Mouse (Mus musculus) heart, embryonic 12.5 days (tissue): ENCODE results near the gene Car9. TPM values are rescaled to one million over a fixed set of nuclear protein-coding genes. Genes with fewer than 3 reads are reported as not detected.
A peak's percentile ranks its signal among the peaks of the same experiment; 100 is the strongest.

Experiments
- ATAC-seq: fragments of 200-750 bp; cut with Nextera tagmentation; 2 replicates; pipeline ENCODE4 v1.8.0; 2017; ENCODE audit warnings: moderate TSS enrichment, moderate library complexity; ENCODE audit not compliant: insufficient number of reproducible peaks, low FRiP score
- H3K27ac ChIP-seq: fragments of 300-500 bp; sonication (generic); 2 replicates; pipeline ENCODE4 v1.5.1; 2016; ENCODE audit warnings: mild to moderate bottlenecking, moderate library complexity; ENCODE audit not compliant: poor library complexity, severe bottlenecking
- H3K27me3 ChIP-seq: fragments of 300-500 bp; sonication (generic); replicated peaks from 2 replicates; pipeline ENCODE4 v1.6.1; 2016; ENCODE audit warnings: mild to moderate bottlenecking, moderate library complexity
- H3K36me3 ChIP-seq: fragments of 300-500 bp; sonication (generic); 2 replicates; pipeline ENCODE4 v1.6.1; 2016; ENCODE audit warnings: mild to moderate bottlenecking, moderate library complexity
- H3K4me1 ChIP-seq: fragments of 300-500 bp; sonication (generic); replicated peaks from 2 replicates; pipeline ENCODE4 v1.6.1; 2016; ENCODE audit warnings: mild to moderate bottlenecking
- H3K4me2 ChIP-seq: fragments of 300-500 bp; sonication (generic); 2 replicates; pipeline ENCODE4 v1.6.1; 2016; ENCODE audit warnings: mild to moderate bottlenecking, moderate library complexity
- H3K4me3 ChIP-seq: fragments of 300-500 bp; sonication (generic); 2 replicates; pipeline ENCODE4 v1.5.1; 2016; ENCODE audit warnings: mild to moderate bottlenecking
- H3K9ac ChIP-seq: fragments of 300-500 bp; sonication (generic); 2 replicates; pipeline ENCODE4 v1.6.1; 2016; ENCODE audit warnings: mild to moderate bottlenecking, moderate library complexity
- H3K9me3 ChIP-seq: fragments of 300-500 bp; sonication (generic); replicated peaks from 2 replicates; pipeline ENCODE4 v1.6.1; 2016; ENCODE audit warnings: mild to moderate bottlenecking, moderate library complexity
- WGBS: fragments of 180-500 bp; shearing (Covaris S2); methylation state at CpG from one replicate; pipeline ENCODE4 v1.1.7; 2016; 5-methylcytosine and 5-hydroxymethylcytosine counted together
- polyA plus RNA-seq: library from polyadenylated mRNA; unstranded; fragments of >200 nt; fragmentation: Nextera tagmentation; extraction: Ambion mirVana; gene quantifications from 2 replicates; pipeline ENCODE4 v1.2.1, GENCODE M21; 2016

Gene Car9
- polyA plus RNA-seq, 1 experiment from 2014 or later: 2.0 TPM

- under 1% methylated on average over 47 of the region's 47 CpGs for WGBS
- H3K27ac ChIP-seq: peak overlapping the region; percentile 87
- ATAC-seq: peak; percentile 93
Measured at GRCm38 (mm10) chr4:43493186-43493845, 13.4 kb upstream of the Car9 start.

GRCm38 (mm10) chr4:43493846-43494240 is 12.9 kb upstream of the Car9 start:
- Histone ChIP-seq H3K4me1 (peaks cover 48% of the 10 kb centered on the region), H3K27ac (peak overlapping the region; percentile 87), H3K36me3 (peaks cover 19% of the 10 kb centered on the region), H3K9me3 (no peaks in the 10 kb centered on the region), H3K9ac (peak overlapping the region; percentile 81), H3K27me3 (no peaks in the 10 kb centered on the region), H3K4me2 (peak overlapping the region; percentile 73), H3K4me3 (peak overlapping the region; percentile 70)
- 2% methylated on average over 9 of the region's 9 CpGs for WGBS
- no peak for ATAC-seq

More at GRCm38 (mm10) chr4:43493186-43493845, 13.4 kb upstream of the Car9 start:
- H3K36me3 ChIP-seq: peaks cover 19% of the 10 kb centered on the region
- H3K27me3 ChIP-seq: no peaks in the 10 kb centered on the region
- H3K4me2 ChIP-seq: peak overlapping the region; percentile 73
- H3K4me1 ChIP-seq: peaks cover 43% of the 10 kb centered on the region
- H3K9me3 ChIP-seq: no peaks in the 10 kb centered on the region
- peak overlapping the region; percentile 81 for H3K9ac ChIP-seq
- peak overlapping the region; percentile 70 for H3K4me3 ChIP-seq

- Histone ChIP-seq H3K27ac (no peak overlapping the region), H3K9ac (no peak overlapping the region), H3K4me1 (peaks cover 50% of the 10 kb centered on the region), H3K9me3 (no peaks in the 10 kb centered on the region), H3K4me2 (no peak overlapping the region), H3K36me3 (peaks cover 19% of the 10 kb centered on the region), H3K4me3 (no peak overlapping the region), H3K27me3 (no peaks in the 10 kb centered on the region)
- WGBS: 39% methylated on average over 6 of the region's 6 CpGs
- ATAC-seq: no peak
Measured at GRCm38 (mm10) chr4:43496587-43496986, 10.2 kb upstream of the Car9 start.

GRCm38 (mm10) chr4:43497405-43497804 is 9.4 kb upstream of the Car9 start:
- H3K27ac ChIP-seq: no peak overlapping the region
- H3K4me2 ChIP-seq: peak overlapping the region; percentile 80
- H3K36me3 ChIP-seq: peaks cover 19% of the 10 kb centered on the region
- 83% methylated on average over 8 of the region's 8 CpGs for WGBS
- peak overlapping the region; percentile 75; the same call in 1 of the 2 replicates for H3K9ac ChIP-seq
- no peaks in the 10 kb centered on the region for H3K27me3 ChIP-seq
- no peak for ATAC-seq
- H3K4me3 ChIP-seq: no peak overlapping the region
- no peaks in the 10 kb centered on the region for H3K9me3 ChIP-seq
- H3K4me1 ChIP-seq: peaks cover 50% of the 10 kb centered on the region

DNA sequence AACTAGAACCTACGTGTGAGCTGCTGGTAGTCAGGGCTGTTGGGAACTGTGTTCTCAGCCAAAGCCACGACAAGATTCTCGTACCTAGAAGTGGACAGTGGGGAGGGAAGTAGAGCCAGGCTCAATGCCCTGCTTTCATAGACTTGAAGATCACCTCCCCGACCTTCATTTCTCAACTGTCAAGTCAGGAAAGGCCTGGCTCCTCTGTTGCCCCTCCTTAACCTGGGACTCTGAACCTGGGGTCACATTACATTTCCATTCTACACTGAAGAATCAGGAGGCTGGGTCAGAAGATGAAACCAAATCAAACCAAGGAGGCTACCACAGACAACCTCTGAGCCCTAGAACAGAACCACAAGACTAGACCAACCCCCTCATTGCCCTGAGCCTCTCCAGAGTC is 8.8 kb upstream of the Car9 start:
- peaks cover 19% of the 10 kb centered on the region for H3K36me3 ChIP-seq
- ATAC-seq: no peak
- peak overlapping the region; percentile 75 for H3K9ac ChIP-seq
- H3K27me3 ChIP-seq: no peaks in the 10 kb centered on the region
- H3K27ac ChIP-seq: no peak overlapping the region
- peak overlapping the region; percentile 80 for H3K4me2 ChIP-seq
- H3K4me1 ChIP-seq: peaks cover 50% of the 10 kb centered on the region
- H3K4me3 ChIP-seq: peak overlapping the region; percentile 67
- H3K9me3 ChIP-seq: no peaks in the 10 kb centered on the region
- 63% methylated on average over 4 of the region's 4 CpGs for WGBS

DNA sequence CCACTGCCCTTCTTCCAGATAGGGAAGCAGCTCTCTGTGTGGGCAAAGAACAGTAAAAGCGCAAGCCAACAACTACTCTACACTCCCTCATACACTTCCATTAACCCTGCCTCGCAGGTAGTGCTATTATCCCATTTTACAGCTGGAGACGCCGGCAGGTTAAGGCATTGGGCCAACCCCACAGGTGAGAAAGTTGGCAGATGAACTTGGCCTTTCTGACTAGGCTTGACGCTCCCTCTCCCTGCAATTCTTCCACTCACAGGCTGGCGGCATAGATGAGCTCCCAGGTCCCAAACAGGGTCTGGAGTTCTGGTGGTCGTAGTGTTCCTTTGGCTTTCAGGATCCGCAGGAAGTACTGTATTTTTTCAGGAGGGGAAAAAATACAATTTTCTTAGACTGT is 7.8 kb upstream of the Car9 start:
- Histone ChIP-seq H3K9ac (peak overlapping the region; percentile 75), H3K4me1 (peaks cover 49% of the 10 kb centered on the region), H3K4me2 (peak overlapping the region; percentile 80), H3K27me3 (no peaks in the 10 kb centered on the region), H3K4me3 (peak overlapping the region; percentile 67), H3K9me3 (no peaks in the 10 kb centered on the region), H3K36me3 (peaks cover 19% of the 10 kb centered on the region), H3K27ac (peak overlapping the region; percentile 52; the same call in 1 of the 2 replicates)
- ATAC-seq: peak; percentile 65
- 10% methylated on average over 8 of the region's 8 CpGs for WGBS

DNA sequence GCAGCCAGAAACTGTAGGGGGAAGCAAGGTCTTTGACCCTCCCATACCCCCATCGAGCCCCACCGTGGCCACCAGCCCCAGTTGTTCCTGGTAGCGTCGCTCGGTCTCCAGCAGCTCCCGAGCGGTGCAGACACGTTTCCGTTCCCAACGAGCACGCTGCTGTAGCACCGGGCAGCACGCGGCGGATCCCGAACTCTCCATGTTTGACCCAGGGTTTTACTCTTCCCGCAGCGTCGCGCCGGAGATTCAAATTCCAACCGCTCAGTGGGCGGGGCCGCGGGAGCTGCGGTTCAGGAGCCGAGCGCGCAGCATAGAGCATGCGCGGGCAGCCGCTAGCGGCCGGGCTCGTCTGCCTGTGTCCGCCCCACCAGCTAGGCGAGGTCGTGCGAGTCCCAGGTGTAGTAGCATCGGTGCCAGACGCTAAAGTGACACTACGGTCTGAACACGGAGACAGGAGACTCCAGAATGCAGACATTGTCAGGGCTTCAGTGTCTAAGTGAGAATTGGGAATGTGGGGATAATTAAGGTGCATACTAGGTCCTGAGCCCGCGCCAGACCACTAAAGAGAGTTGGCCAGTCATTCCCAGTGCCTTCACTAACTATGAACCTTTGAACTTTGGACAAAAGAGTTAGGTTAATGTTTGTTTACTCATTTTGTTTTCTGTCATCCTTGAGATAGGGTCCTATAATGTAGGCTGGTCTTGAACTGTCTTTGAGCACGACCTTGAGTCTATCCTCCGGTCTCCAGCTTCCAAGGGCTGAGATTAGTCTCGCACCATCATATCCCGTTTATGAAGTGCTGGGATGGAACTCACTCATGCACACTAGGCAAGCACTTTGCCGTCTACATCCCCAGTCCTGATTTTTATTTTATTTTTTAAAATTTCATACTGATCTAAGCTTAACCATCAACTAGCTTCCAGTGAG is 7.1 kb upstream of the Car9 start, which contains the start of gene Arhgef39:
Arhgef39 (minus strand) TSS at position 289 of the 927 bp plus-strand sequence.
- Histone ChIP-seq H3K27ac (peak within 1 kb of the TSS; percentile 52; the same call in 1 of the 2 replicates), H3K4me2 (peak within 1 kb of the TSS; percentile 80), H3K4me3 (peak within 1 kb of the TSS; percentile 67), H3K27me3 (no peaks in the 10 kb centered on the region), H3K36me3 (peaks cover 19% of the 10 kb centered on the region), H3K4me1 (peaks cover 43% of the 10 kb centered on the region), H3K9ac (peak within 1 kb of the TSS; percentile 75), H3K9me3 (no peaks in the 10 kb centered on the region)
- WGBS: 7% methylated on average over 50 of the region's 50 CpGs
- ATAC-seq: peak; percentile 89

DNA sequence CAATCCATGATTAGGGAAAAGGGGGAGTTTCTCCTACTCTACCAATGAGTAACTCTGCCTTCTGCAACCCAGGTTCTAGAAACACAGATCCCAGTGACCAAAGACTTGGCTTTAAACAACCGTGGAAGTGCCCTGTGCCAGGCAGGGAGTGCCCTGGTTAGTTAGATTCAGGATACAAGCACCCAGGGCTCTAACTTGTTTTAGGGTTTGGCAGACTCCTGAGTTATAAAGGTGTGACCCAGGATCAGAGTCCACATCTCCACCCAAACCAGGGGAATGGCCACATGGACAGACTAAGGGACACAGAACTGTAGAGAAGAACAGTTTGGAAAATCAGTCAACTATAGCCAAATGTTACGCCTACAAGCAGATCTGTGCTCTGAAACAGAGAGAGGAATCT is 3.7 kb upstream of the Car9 start:
- no peak overlapping the region for H3K4me3 ChIP-seq
- H3K27ac ChIP-seq: no peak overlapping the region
- peaks cover 9% of the 10 kb centered on the region for H3K27me3 ChIP-seq
- H3K9me3 ChIP-seq: no peaks in the 10 kb centered on the region
- 70% methylated on average over 2 of the region's 2 CpGs for WGBS
- peaks cover 20% of the 10 kb centered on the region for H3K4me1 ChIP-seq
- no peak overlapping the region for H3K9ac ChIP-seq
- ATAC-seq: no peak
- no peak overlapping the region for H3K4me2 ChIP-seq
- no peaks in the 10 kb centered on the region for H3K36me3 ChIP-seq

- no peak for ATAC-seq
- Histone ChIP-seq H3K36me3 (no peaks in the 10 kb centered on the region), H3K27me3 (peaks cover 9% of the 10 kb centered on the region), H3K27ac (no peak overlapping the region), H3K9me3 (no peaks in the 10 kb centered on the region), H3K9ac (no peak overlapping the region), H3K4me3 (no peak overlapping the region), H3K4me2 (no peak overlapping the region), H3K4me1 (peaks cover 18% of the 10 kb centered on the region)
- WGBS: 76% methylated on average over 6 of the region's 6 CpGs
Measured at GRCm38 (mm10) chr4:43503506-43503905, 3.3 kb upstream of the Car9 start.

- H3K4me3 ChIP-seq: no peak overlapping the region
- 77% methylated on average over 4 of the region's 4 CpGs for WGBS
- no peaks in the 10 kb centered on the region for H3K9me3 ChIP-seq
- no peak overlapping the region for H3K9ac ChIP-seq
- H3K4me1 ChIP-seq: peaks cover 20% of the 10 kb centered on the region
- peaks cover 9% of the 10 kb centered on the region for H3K27me3 ChIP-seq
- H3K4me2 ChIP-seq: no peak overlapping the region
- H3K27ac ChIP-seq: no peak overlapping the region
- no peaks in the 10 kb centered on the region for H3K36me3 ChIP-seq
- no peak for ATAC-seq
Measured at GRCm38 (mm10) chr4:43504269-43504668, 2.5 kb upstream of the Car9 start.

GRCm38 (mm10) chr4:43506074-43506473 is 692 bp upstream of the Car9 start:
- no peak for ATAC-seq
- Histone ChIP-seq H3K36me3 (no peaks in the 10 kb centered on the region), H3K9ac (no peak overlapping the region), H3K27me3 (peaks cover 9% of the 10 kb centered on the region), H3K4me3 (no peak overlapping the region), H3K4me2 (no peak overlapping the region), H3K27ac (no peak overlapping the region), H3K9me3 (no peaks in the 10 kb centered on the region), H3K4me1 (peaks cover 23% of the 10 kb centered on the region)
- 85% methylated on average over 8 of the region's 8 CpGs for WGBS
